ENCODE assay signal across 11 mouse cellular contexts in the genomic region with DNA sequence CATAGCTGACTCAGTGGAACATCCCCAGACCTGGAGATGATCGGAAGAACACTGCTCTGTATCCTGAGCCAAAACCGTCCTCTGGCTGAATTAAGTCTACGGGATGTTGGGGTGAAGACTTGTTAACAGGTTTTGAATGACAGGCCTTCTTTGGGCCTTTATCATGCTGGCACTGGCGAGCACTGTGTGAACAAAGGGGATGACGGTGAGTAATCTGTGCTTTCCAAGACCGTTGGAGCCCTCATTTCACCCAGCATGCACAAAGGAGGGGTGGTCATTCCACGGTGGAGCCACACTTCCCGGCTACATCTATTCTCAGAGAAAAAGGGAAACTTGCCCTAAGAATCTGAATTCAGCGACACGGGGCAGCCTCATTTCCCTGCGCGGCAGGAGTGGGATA. TPM values are rescaled to one million over a fixed set of nuclear protein-coding genes. Genes with fewer than 3 reads are reported as not detected.
DNase-seq lines count a peak whose midpoint lies in the region; ATAC-seq and TF ChIP-seq lines count a peak whose summit lies in the region.
"Had no signal": no experiment of that assay in that cellular context is flagged by ENCODE, and none has a peak within 500 bp of the region (broad histone marks: within the 10 kb centered on the region; RNA-seq: fewer than 3 reads in every experiment).

No protein-coding gene starts in this region.

- no peak overlapping the region for H3K27ac ChIP-seq in lung, embryonic 14.5 days (ENCODE audit: low read depth)
- peak overlapping the region; percentile 53 for H3K27ac ChIP-seq in forebrain, embryonic 12.5 days
- peak overlapping the region; percentile 90; the same call in 1 of the 2 replicates for H3K27ac ChIP-seq in limb, embryonic 10.5 days
- H3K27ac ChIP-seq in stomach, embryonic 14.5 days (ENCODE audit: low read length), result no peak overlapping the region
- H3K27ac ChIP-seq: macrophage had no signal

- peak overlapping the region; percentile 91; the same call in 1 of the 2 replicates for H3K4me2 ChIP-seq in lung, embryonic 14.5 days
- peak overlapping the region; percentile 26 for H3K4me2 ChIP-seq in forebrain, embryonic 12.5 days
- peak overlapping the region; percentile 94; the same call in 1 of the 2 replicates for H3K4me2 ChIP-seq in stomach, embryonic 14.5 days (replicated peaks; ENCODE audit: low read depth, low read length)

- H3K27me3 ChIP-seq in lung, embryonic 14.5 days (ENCODE audit: insufficient read depth, low read length), result no peaks in the 10 kb centered on the region
- peaks cover 15% of the 10 kb centered on the region for H3K27me3 ChIP-seq in forebrain, embryonic 12.5 days
- 0 out of 2 replicates have a peak, but pooled peaks cover 5% of the 10 kb centered on the region for H3K27me3 ChIP-seq in limb, embryonic 10.5 days (ENCODE audit: low read depth, poor library complexity, severe bottlenecking)
- no peaks in the 10 kb centered on the region for H3K27me3 ChIP-seq in stomach, embryonic 14.5 days (ENCODE audit: control insufficient read depth, insufficient read depth, low read length)

- no peaks in the 10 kb centered on the region for H3K9me3 ChIP-seq in lung, embryonic 14.5 days (ENCODE audit: low read depth, low read length)
- H3K9me3 ChIP-seq in forebrain, embryonic 12.5 days, result no peaks in the 10 kb centered on the region
- H3K9me3 ChIP-seq in limb, embryonic 10.5 days (replicated peaks), result no peaks in the 10 kb centered on the region
- H3K9me3 ChIP-seq in stomach, embryonic 14.5 days (ENCODE audit: control insufficient read depth, low read depth, low read length), result no peaks in the 10 kb centered on the region

- H3K4me3 ChIP-seq in lung, embryonic 14.5 days (ENCODE audit: low read depth, low read length), result no peak overlapping the region
- H3K4me3 ChIP-seq in forebrain, embryonic 12.5 days (replicated peaks), result no peak overlapping the region
- no peak overlapping the region for H3K4me3 ChIP-seq in limb, embryonic 10.5 days
- H3K4me3 ChIP-seq in stomach, embryonic 14.5 days (ENCODE audit: low read depth, low read length), result no peak overlapping the region

- ATAC-seq in lung, embryonic 14.5 days (ENCODE audit: insufficient read depth), result no peak
- ATAC-seq in forebrain, embryonic 12.5 days (ENCODE audit: low FRiP score), result no peak
- no peak for ATAC-seq in stomach, embryonic 14.5 days (ENCODE audit: insufficient number of reproducible peaks, insufficient read depth, low FRiP score, low read depth)

- DNase-seq in lung, embryonic 14.5 days, result no peak
- no peak for DNase-seq in lung, adult 18-20 months
- no peak for DNase-seq in limb, embryonic 10.5 days (ENCODE audit: low spot score)
- DNase-seq in natural killer cell, adult 2 months (ENCODE audit: low spot score in 2 of 2), result no peak
- DNase-seq in right cerebral cortex, postnatal 36 days (ENCODE audit: low spot score in 2 of 2), result no peak
- no peak for DNase-seq in kidney, postnatal 4 days
- DNase-seq: gastrocnemius, postnatal 14 days; kidney, adult 18-20 months had no signal

- peaks cover 28% of the 10 kb centered on the region for H3K4me1 ChIP-seq in lung, embryonic 14.5 days (ENCODE audit: insufficient read depth)
- peaks cover 53% of the 10 kb centered on the region for H3K4me1 ChIP-seq in forebrain, embryonic 12.5 days
- H3K4me1 ChIP-seq in limb, embryonic 10.5 days, result peaks cover 53% of the 10 kb centered on the region
- peaks cover 47% of the 10 kb centered on the region for H3K4me1 ChIP-seq in stomach, embryonic 14.5 days (ENCODE audit: control insufficient read depth, insufficient read depth, low read length)

- H3K9ac ChIP-seq in lung, embryonic 14.5 days, result no peak overlapping the region
- no peak overlapping the region for H3K9ac ChIP-seq in forebrain, embryonic 12.5 days
- H3K9ac ChIP-seq in stomach, embryonic 14.5 days (replicated peaks; ENCODE audit: low read depth, low read length), result no peak overlapping the region

- H3K36me3 ChIP-seq in lung, embryonic 14.5 days (ENCODE audit: insufficient read depth), result no peaks in the 10 kb centered on the region; the same call in 1 of the 2 replicates
- no peaks in the 10 kb centered on the region for H3K36me3 ChIP-seq in forebrain, embryonic 12.5 days (replicated peaks)
- no peaks in the 10 kb centered on the region for H3K36me3 ChIP-seq in limb, embryonic 10.5 days
- no peaks in the 10 kb centered on the region; the same call in 1 of the 2 replicates for H3K36me3 ChIP-seq in stomach, embryonic 14.5 days (ENCODE audit: control insufficient read depth, insufficient read depth, low read length)

- 66% methylated on average over 12 of the region's 12 CpGs for WGBS in lung, embryonic 14.5 days
- 25% methylated on average over 12 of the region's 12 CpGs for WGBS in forebrain, embryonic 12.5 days
- 77% methylated on average over 12 of the region's 12 CpGs for WGBS in limb, embryonic 10.5 days
- WGBS in stomach, embryonic 14.5 days, result 66% methylated on average over 12 of the region's 12 CpGs

- no peak for TF ChIP-seq CTCF in lung, embryonic 14.5 days (IDR thresholded peaks at IDR 0.05; ENCODE audit: low read depth)

RNA-seq across cellular contexts. Expression of gene Zcchc24, which starts 3.7 kb away (rescaled TPM):
- 29.6 and 29.8 TPM in 2 replicates for polyA plus RNA-seq in lung, embryonic 14.5 days (2014; fragmentation: Nextera tagmentation; extraction: Ambion mirVana)
- 12.3 and 14.2 TPM in 2 replicates for polyA plus RNA-seq in forebrain, embryonic 12.5 days (2016; fragmentation: Nextera tagmentation; extraction: Ambion mirVana)
- 9.9 and 17.0 TPM in 2 replicates for polyA plus RNA-seq in limb, embryonic 10.5 days (2016; fragmentation: Nextera tagmentation; extraction: Ambion mirVana)
- 29.5 and 32.4 TPM in 2 replicates for polyA plus RNA-seq in stomach, embryonic 14.5 days (2014; fragmentation: Nextera tagmentation; extraction: Ambion mirVana)

Comparison
In these comparisons a context has a peak if more than half of its experiments do, and no peak if none do; other contexts are left out.
1. H3K27ac ChIP-seq: peak in forebrain, embryonic 12.5 days (single experiment) and limb, embryonic 10.5 days (single experiment); none in lung, embryonic 14.5 days (single experiment) and stomach, embryonic 14.5 days (single experiment).
2. H3K4me2 ChIP-seq: peak in every context shown above with its lines; median percentile 94 in stomach, embryonic 14.5 days; 91 in lung, embryonic 14.5 days; 26 in forebrain, embryonic 12.5 days.